Mouse (Mus musculus) liver, postnatal 0 days (tissue): ENCODE results near the gene Car2.

Source experiments
- CTCF ChIP-seq: sonication (generic); IDR thresholded peaks from 2 replicates; pipeline ENCODE4 v1.5.1; 2016; ENCODE audit warnings: antibody characterized with exemption, low read depth
- EP300 ChIP-seq: IDR thresholded peaks from 2 replicates; pipeline ENCODE4 v1.6.1; 2016; ENCODE audit warnings: antibody characterized with exemption, low read depth, mild to moderate bottlenecking

DNA sequence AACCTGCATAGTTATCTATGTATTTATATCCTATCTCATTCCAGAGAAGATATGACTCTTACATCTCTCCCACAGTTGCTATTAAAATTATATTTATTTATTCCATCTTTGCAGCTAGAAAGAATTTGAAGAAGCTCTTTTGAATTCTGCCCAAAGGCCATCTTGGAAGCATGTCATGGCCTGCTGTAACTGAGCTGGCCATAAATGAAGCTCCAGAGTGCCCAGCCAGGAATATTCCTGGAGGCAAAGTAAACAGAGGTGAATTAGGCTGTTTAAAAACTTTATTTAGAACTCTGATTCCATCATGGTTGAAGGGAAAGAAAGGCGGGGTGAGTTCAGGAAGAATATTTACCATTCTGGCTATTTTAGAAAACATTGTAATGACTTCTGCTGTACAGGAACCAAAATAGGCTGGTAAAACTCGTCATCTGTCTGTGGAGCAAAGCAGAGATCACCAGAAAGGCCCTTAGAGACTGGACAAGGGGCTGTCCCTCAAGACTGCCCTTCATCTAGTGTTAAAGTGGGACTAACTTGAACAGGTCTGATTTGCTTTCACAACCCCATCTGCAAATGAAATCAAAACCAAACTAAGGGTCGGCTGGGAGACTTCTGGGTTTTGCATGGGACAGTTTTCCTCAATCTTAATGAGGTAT lies 46.5 kb upstream of the Car2 start:
- TF ChIP-seq CTCF, result no peak
- TF ChIP-seq EP300, result no peak
